Mouse (Mus musculus) left cerebral cortex, postnatal 36 days (tissue): Measurements from ENCODE around the gene Arhgef40. TPM values are rescaled to one million over a fixed set of nuclear protein-coding genes. Genes with fewer than 3 reads are reported as not detected.

Experiments used
- DNase-seq, 2 experiments: peaks; one replicate each; pipeline ENCODE4 v3.0.0; 2021 to 2022; ENCODE audit warnings: low spot score in 2 of 2, mixed read lengths in 1 of 2
- intact Hi-C: fragments of 180-260 bp; cut with DNase I; formaldehyde crosslinking; loops from one replicate; pipeline ENCODE4 v1.15.1; 2025
- total RNA-seq, 2 experiments: library from RNA; stranded (reverse); gene quantifications; 2 replicates each; pipeline ENCODE4 v1.2.3; 2021

The Arhgef40 gene
- total RNA-seq, 2 experiments from 2014 or later, result 24.9 to 31.6 TPM

DNA sequence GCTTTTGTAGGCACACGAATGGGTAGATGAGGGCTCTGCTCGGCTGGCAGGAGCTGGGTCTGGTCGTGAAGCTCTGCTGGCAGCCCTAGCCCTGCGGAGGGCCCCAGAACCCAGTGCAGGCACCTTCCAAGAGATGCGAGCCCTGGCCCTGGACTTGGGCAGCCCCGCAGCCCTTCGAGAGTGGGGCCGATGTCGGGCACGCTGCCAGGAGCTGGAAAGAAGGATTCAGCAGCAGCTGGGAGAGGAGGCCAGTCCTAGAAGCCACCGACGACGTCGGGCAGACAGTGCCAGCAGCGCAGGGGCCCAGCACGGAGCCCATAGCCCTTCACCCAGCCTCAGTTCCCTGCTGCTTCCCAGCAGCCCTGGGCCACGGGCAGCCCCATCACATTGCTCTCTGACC lies 12.3 kb downstream of the Arhgef40 start:
- DNase-seq, result no peak
- intact Hi-C loops, result no loop called here

GRCm38 (mm10) chr14:51997483-51997882 lies 13.0 kb downstream of the Arhgef40 start:
- no peak for DNase-seq
- intact Hi-C loops, result no loop called here

- peak; percentile 80 to 82 for DNase-seq
- intact Hi-C loops, result no loop called here
Measured at GRCm38 (mm10) chr14:52003981-52004495, 19.5 kb downstream of the Arhgef40 start.

DNA sequence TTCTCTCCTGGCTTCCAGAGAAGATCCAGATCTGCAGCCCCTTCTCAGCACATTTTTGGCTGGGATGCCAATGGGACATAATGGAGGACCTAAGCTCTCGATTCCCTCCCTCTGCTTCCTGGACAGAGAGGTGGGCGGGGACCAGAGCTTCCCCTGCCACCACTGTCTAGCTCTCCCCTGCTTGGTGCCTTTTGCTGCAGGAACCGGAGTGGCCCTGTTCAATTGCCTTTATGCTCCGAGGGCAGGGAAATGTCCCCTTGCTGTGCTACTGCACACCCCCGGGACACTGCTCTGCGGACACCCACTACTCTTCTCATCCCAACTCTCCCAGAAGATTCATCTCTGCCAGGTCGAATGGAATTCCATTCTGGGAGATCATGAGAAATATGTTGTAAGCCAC lies 20.6 kb downstream of the Arhgef40 start:
- no peak for DNase-seq
- intact Hi-C loops, result loop anchor here (5.0 kb wide), 1 partner anchor 103 kb away; no protein-coding TSS in a partner anchor

GRCm38 (mm10) chr14:52005616-52006015 lies 21.1 kb downstream of the Arhgef40 start:
- intact Hi-C loops, result loop anchor here (5.0 kb wide), 1 partner anchor 103 kb away; no protein-coding TSS in a partner anchor

DNA sequence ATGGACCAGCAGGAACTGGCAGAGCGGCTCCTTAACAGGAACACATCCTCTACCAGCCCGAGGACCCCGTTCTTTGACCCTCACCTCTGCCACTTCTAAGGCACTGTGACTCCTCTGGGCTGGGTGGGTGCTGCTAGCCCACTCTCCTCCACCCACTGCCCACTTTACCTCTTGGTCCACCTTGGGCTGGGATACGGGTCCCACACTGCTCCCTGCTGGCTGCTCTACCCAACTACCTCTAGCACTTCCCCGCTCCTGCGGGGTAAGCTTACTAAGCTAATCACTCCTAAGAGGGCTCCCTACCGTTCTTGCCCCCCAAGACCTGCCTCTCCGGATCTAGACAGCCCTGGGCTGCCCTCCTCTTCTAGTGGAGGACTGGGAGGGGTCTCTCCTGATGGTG lies 21.7 kb downstream of the Arhgef40 start:
- intact Hi-C loops, result loop anchor here (5.0 kb wide), 1 partner anchor 104 kb away; no protein-coding TSS in a partner anchor
- no peak for DNase-seq

More at GRCm38 (mm10) chr14:52005616-52006015, 21.1 kb downstream of the Arhgef40 start:
- no peak for DNase-seq

GRCm38 (mm10) chr14:52006771-52007170 lies 22.3 kb downstream of the Arhgef40 start:
- intact Hi-C loops, result loop anchor here (5.0 kb wide), 1 partner anchor 104 kb away; no protein-coding TSS in a partner anchor
- no peak for DNase-seq

DNA sequence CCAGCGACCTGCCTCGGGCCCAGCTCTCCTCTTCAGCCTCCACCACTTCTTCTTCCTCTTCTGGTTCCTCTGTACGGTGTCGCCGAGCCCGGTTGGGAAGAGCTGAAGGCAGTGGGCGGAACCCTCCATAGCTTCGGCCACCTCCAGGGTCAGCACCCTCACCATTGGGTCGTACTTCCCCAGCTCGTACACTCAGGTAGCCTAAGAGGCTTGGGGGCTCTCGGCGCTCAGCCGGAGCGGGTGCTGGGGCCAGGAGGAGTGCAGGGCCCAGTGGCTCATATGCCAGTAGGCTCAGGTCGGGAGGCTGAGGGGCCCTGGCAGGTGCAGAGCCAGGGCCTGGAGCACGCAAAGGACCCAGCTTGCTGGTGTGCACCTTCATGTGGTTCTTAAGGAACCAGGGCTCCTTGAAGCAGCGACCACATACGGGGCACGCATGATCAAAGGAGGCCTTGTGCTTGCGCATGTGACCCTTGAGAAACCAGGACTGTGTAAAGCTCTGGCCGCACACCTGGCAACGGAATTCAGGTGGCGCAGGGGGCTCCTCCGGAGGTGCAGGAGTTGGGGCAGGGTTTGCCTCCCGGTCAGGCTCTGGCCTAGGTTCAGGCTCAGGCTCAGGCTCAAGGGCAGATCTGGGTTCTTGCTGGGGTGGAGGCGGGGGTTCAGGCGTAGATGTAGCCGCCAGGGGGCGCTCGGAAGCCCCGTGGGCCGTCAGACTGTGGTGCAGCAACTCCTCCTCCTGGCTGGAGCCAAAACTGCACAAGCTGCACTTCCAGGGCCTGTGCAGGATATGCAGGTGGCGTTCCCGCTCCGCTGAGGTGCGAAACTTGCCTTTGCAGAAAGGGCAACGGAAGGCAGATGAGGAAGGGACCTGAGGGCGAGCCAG lies 24.0 kb downstream of the Arhgef40 start:
- DNase-seq, result peak; percentile 88 to 90
- intact Hi-C loops, result loop anchor here (5.0 kb wide), 1 partner anchor 106 kb away; no protein-coding TSS in a partner anchor

GRCm38 (mm10) chr14:52009361-52009760 lies 24.8 kb downstream of the Arhgef40 start:
- intact Hi-C loops, result loop anchor here (5.0 kb wide), 1 partner anchor 107 kb away; no protein-coding TSS in a partner anchor
- no peak for DNase-seq

GRCm38 (mm10) chr14:52009841-52010240 lies 25.3 kb downstream of the Arhgef40 start:
- DNase-seq, result no peak
- intact Hi-C loops, result loop anchor here (5.0 kb wide), 3 partner anchors 98 to 128 kb away; partner anchors contain the start of genes Mettl17 and Ndrg2

GRCm38 (mm10) chr14:52010446-52011111 lies 26.1 kb downstream of the Arhgef40 start:
- intact Hi-C loops, result loop anchor here (5.0 kb wide), 2 partner anchors 98 to 128 kb away; partner anchors contain the start of genes Mettl17 and Ndrg2
- DNase-seq, result peak in 1 of 2 experiments; percentile 19

GRCm38 (mm10) chr14:52011683-52012082 lies 27.2 kb downstream of the Arhgef40 start:
- no peak for DNase-seq
- intact Hi-C loops, result loop anchor here (5.0 kb wide), 2 partner anchors 99 to 129 kb away; partner anchors contain the start of genes Mettl17 and Ndrg2

DNA sequence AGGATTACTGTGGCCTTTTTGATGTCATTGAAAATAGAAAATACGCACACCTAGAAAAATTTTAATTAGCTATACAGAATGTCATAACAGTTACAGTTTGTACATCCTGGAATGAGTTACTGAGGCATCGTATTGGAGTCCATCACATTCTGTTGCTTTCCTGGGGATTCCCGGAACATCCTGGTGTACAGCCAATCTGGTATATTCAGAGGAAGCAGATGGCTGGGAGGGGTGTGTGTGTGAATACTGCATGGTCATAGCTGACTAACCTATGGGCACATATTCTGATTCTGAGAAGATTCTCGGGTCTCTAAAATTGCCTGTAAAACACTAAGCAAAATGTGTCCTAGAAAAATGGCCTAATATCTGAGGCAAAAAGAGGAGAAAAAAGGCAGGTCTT lies 27.6 kb downstream of the Arhgef40 start:
- intact Hi-C loops, result loop anchor here (5.0 kb wide), 2 partner anchors 100 to 130 kb away; partner anchors contain the start of genes Mettl17 and Ndrg2
- DNase-seq, result peak; percentile 61 to 71

DNA sequence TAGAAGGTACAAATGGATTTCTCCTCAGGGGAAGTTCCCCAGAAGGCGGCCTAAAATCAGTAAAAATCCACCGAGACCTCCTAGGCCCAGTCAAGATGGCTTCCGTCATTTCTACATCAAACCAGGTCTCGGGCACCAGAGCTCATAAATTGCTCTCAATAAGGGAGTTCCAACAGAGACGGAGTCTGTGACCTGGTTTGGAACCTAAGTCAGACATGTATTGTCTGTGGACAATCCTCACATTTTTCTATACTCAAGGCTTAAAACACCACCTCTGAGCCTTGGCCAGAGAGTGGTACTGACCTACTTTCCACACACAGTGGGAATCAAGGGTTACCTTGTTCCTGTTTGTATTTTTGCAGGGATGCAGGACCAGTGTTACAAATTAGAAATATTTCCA lies 28.0 kb downstream of the Arhgef40 start:
- intact Hi-C loops, result loop anchor here (5.0 kb wide), 2 partner anchors 100 to 130 kb away; partner anchors contain the start of genes Mettl17 and Ndrg2
- DNase-seq, result no peak

GRCm38 (mm10) chr14:52013021-52013610 lies 28.6 kb downstream of the Arhgef40 start:
- no peak for DNase-seq
- intact Hi-C loops, result loop anchor here (5.0 kb wide), 2 partner anchors 101 to 131 kb away; partner anchors contain the start of genes Mettl17 and Ndrg2

DNA sequence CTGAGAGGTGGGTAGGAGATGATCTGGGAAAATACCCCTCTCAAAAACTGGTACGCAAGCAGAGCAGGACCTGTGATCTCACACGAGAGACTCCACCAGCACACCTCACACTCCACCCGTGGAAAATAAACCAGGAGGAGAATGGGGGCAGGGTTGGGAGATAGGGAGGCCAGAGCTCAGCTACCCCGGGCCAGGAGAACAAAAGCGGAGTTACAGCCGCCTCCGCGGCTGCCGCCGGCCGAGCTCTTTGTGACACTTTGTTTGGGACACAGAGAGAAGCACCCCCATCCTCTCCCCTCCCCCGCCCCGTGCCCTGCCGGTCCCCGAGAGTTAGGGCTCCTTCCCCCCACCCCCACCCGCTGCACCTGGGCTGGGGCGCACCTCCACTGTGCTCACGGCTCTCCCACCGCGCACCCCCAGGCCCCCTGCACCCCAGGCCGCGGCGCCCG lies 29.3 kb downstream of the Arhgef40 start:
- intact Hi-C loops, result loop anchor here (5.0 kb wide), 2 partner anchors 101 to 131 kb away; partner anchors contain the start of genes Mettl17 and Ndrg2
- DNase-seq, result peak in 1 of 2 experiments; percentile 23

GRCm38 (mm10) chr14:52014271-52014760 lies 29.8 kb downstream of the Arhgef40 start:
- DNase-seq, result no peak
- intact Hi-C loops, result loop anchor here (5.0 kb wide), 2 partner anchors 102 to 132 kb away; partner anchors contain the start of genes Mettl17 and Ndrg2

GRCm38 (mm10) chr14:52014761-52015311 lies 30.3 kb downstream of the Arhgef40 start:
- peak in 1 of 2 experiments; percentile 31 for DNase-seq
- intact Hi-C loops, result loop anchor here (5.0 kb wide), 2 partner anchors 103 to 133 kb away; partner anchors contain the start of genes Mettl17 and Ndrg2
